Mouse (Mus musculus) WW6 (cell line): ENCODE measurements at regions not wholly inside any gene's neighbourhood (a gene's known extent, or its start where the extent isn't known, plus 50 kb on each side); places are given as distances from the start of the nearest gene placed in this dataset.

Source experiments
- DNase-seq: peaks from one replicate; pipeline ENCODE4 v3.0.0-alpha.2; 2013; ENCODE audit warnings: low read depth, low spot score

- no peak for DNase-seq
Observed at GRCm38 (mm10) chr19:23044510-23045464, 96.2 kb upstream of the Klf9 start.

DNA sequence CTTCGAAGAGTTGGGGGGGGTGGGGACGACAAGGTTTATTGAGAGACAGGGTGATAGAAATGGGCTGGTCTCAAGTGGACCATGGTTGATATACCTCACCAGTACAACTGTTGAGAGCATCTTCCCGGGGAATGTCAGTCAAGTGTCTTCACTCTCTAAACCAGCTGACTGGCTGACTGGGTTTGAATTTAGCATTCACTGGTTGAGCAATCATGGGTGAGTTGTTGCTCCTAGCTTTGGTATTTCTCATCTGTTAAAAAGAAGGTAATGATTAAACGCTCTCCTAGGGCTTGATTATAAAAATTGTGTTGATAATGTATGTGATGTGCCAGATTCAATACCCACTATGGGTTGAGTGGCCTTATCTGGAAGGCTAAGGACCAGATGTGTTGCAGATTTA lies 89.6 kb upstream of the Klf9 start:
- no peak for DNase-seq

- DNase-seq = no peak
Observed at GRCm38 (mm10) chr19:23054440-23054839, 86.6 kb upstream of the Klf9 start.

DNA sequence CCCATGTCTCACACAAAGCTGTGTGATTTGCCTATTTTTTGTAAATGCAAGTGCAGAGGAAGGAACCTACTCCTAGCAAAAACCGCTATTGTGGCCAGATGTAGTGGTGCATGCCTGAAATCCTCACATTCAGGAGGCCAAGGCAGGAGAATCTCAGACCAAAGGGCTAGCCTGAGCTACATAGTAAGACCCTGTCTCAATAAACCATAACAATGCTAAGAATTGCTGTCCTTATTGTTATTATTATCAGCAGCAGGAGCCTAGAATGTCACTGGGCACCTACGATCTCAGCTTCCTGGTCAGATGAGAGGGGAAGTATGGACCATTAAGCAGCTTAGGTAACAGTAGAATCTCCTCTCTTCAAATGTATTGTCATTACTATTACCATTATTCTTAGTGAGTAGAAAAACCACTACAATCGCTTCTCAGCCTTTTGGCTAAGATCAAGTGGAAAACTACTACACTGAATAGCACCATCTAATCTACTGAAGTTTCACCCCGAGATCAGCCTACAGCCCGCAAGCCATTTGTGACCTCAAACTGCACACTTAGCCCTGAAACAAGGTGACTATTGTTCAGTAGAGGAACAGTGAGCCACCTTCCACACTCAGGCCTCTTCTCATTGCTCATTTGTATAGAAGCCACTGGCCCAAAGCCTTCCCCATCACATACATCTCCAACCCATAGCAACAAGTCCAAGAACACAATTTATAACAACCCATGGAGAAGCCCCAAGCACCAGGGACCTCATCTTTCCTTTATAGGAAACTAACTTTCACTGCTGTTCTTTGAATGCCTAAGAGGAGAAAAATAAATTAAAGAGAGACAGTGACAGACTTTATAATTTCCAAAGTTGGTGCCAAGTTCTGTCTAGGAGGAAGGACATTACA lies 84.9 kb upstream of the Klf9 start:
- DNase-seq = no peak

- DNase-seq = no peak
Observed at GRCm38 (mm10) chr19:23056851-23057707, 83.9 kb upstream of the Klf9 start.

GRCm38 (mm10) chr19:23057739-23058501 lies 83.1 kb upstream of the Klf9 start:
- DNase-seq = no peak

DNA sequence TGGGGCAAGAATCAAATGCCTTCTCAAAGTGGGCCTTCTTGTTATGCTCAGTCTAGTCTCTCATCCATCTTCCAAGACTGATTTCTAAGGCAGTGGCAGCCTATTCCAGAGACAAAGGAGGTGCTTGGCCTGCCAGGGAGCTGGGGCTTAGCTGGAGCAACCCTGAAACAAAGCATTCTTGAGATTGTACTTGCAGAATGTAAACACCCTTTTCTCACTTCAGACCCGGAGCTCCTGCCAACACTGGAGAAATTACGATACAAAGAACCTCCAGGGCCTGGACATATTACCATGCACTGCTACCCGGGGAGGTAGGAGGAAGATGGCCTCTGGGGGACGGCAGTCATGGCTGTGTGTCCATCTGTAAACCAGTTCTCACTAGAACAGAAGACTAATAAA lies 82.5 kb upstream of the Klf9 start:
- no peak for DNase-seq

- DNase-seq = no peak
Observed at GRCm38 (mm10) chr19:23061081-23061640, 79.9 kb upstream of the Klf9 start.

DNA sequence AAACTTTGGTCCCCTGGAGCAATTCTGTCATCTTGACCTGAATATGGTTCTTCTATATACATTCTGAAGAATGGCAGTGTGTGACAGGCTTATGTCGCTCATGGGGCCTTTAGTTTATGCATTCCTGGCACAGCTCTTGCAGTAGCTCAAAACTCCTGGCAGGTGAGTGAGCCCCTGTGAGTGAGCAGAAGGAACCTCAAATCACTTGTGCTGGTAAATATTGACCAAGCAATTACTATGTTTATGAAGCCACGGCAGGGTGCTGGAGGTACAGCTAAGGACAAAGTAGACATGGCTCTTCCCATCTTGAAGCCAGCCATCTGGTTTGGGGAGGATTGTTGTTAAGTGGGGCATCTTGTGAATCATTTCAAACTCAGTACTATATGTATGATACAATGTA lies 79.1 kb upstream of the Klf9 start:
- DNase-seq = no peak

GRCm38 (mm10) chr19:23062851-23063250 lies 78.2 kb upstream of the Klf9 start:
- DNase-seq = no peak

GRCm38 (mm10) chr19:23065548-23065947 lies 75.5 kb upstream of the Klf9 start:
- no peak for DNase-seq

GRCm38 (mm10) chr19:23066726-23067125 lies 74.3 kb upstream of the Klf9 start:
- DNase-seq = no peak

GRCm38 (mm10) chr19:23068600-23068999 lies 72.4 kb upstream of the Klf9 start:
- no peak for DNase-seq

DNA sequence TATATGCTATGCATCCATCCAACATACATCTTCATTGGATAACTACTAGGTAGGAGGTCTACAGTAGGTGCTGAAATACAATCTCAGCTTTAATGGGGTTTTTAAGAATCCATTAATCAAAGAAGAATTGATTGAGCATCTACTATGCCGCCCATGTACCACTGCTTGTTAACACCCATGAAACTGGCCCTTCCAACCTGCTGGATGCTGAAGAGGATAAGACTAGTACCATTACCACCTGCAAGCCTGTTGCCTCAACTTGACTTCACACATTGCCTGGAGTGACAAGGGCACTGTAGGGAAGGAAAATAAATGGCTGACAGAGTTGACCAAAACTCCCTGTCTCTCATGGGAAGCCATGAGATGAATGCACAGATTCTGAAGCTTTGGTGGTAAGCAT lies 71.4 kb upstream of the Klf9 start:
- no peak for DNase-seq

DNA sequence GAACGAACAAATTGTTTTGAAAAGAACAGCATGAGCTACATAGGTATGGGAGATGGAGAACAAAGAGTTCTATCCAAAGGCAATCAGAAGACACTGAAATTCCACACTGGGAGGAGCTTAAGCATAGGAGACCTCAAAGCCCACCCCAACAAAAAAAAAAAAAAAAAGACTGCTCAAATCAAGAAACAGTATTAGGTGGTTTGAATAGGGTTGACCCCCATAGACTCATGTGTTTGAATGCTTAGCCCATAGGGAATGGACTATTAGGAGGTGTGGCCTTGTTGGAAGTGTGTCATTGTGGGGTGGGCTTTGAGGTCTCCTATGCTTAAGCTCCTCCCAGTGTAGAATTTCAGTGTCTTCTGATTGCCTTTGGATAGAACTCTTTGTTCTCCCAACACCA lies 70.0 kb upstream of the Klf9 start:
- DNase-seq = no peak

DNA sequence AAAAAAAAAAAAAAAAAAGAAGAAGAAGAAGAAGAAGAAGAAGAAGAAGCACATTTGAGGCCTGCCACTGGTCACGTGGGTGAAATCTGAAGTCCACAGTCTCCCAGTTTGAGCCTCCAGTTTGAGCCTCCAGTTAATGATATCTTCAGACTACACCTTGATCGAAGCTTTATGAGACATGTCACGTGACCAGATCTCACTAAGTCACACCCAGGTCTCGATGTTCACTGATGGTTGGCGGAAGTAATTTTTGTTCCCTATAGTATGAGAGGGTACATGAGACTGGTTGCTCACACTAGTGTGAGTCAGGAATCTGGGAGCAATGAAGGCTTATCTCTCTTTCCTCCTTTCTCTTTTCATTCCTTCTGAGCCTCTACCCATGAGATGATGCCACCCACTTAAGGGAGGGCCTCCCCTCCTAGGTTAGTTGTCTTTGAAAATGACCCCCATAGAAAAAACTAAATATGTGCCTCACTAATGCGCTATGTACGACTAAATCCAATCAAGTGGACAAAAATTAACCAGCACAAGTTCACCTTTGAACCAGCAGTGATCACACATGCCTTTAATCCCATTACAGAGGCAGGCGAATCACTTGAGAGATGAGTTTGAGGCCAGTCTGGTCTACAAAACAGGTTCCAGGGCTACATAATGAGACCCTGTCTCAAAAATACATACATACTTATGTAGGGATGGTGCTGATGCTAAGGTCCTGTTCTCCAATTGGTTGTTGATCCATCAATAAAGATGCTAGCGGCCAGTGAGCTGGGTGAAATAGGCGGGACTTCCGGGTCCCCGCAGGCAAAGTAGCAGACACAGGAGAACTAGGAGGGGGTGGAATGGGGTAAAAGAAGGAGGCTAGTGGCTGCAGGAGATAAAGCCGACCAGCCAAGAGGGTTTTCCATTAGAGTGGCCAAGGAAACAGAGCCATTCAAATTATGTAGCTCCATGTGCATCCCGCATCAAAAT lies 66.1 kb upstream of the Klf9 start:
- DNase-seq = no peak

- DNase-seq = no peak
Observed at GRCm38 (mm10) chr19:23075790-23076189, 65.2 kb upstream of the Klf9 start.

- DNase-seq = no peak
Observed at GRCm38 (mm10) chr19:23085173-23085660, 55.8 kb upstream of the Klf9 start.

DNA sequence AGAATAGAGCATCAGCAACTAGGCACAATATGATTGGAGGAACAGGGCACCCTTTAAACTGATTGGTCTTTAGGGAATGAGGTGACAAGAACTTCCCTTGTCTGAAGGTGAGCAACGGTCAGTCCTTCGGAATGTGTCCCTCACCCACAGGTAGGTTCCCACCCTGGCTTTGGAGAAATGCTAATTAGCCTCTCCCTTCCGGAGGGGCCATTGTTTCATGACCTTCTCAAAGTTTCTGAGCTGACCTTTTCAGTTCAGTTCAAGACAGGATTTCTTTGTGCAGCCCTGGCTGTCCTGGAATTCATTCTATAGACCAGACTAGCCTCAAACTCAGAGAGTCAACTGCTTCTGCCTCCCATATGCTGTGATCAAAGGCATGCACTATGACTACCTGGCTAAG lies 53.5 kb upstream of the Klf9 start:
- peak; percentile 88 for DNase-seq
